In the genomic region with DNA sequence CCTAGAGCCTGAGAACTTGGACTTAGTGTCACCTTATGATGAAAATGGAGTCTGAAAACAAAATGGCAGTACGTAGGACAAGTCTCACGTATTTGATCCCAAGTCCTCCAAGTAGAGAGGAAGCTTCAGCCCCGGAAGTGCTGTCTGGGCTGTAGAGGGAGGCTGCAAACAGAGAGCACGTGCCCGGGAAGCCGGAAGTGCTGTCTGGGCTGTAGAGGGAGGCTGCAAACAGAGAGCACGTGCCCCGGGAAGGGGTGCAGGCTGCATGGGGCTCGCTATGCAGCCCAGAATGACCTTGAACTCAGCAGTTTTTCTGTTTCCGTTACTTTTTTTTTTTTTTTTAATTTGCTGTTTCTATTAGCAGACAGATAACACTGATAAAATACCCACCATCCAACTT, we compare ENCODE assay signal across 20 mouse cellular contexts. TPM values are rescaled to one million over a fixed set of nuclear protein-coding genes. Genes with fewer than 3 reads are reported as not detected.
DNase-seq lines count a peak whose midpoint lies in the region; ATAC-seq and TF ChIP-seq lines count a peak whose summit lies in the region.
"Had no signal": no experiment of that assay in that cellular context is flagged by ENCODE, and none has a peak within 500 bp of the region (broad histone marks: within the 10 kb centered on the region; RNA-seq: fewer than 3 reads in every experiment).

No protein-coding gene starts in this region.

- no peak for TF ChIP-seq POLR2A in thymus, adult 2 months (IDR thresholded peaks at IDR 0.05; ENCODE audit: control insufficient read depth, extremely low read depth, insufficient read depth, low read length, poor library complexity)

- ATAC-seq in liver, embryonic 12.5 days, result no peak
- ATAC-seq in hindbrain, embryonic 16.5 days, result no peak
- ATAC-seq: forebrain, embryonic 14.5 days; midbrain, embryonic 15.5 days had no signal

- 0 out of 2 replicates have a peak, but pooled peaks cover 3% of the 10 kb centered on the region for H3K4me1 ChIP-seq in liver, embryonic 12.5 days
- no peaks in the 10 kb centered on the region; the same call in 1 of the 2 replicates for H3K4me1 ChIP-seq in thymus, adult 2 months (replicated peaks; ENCODE audit: control insufficient read depth, insufficient read depth, low read length)
- no peaks in the 10 kb centered on the region for H3K4me1 ChIP-seq in hindbrain, embryonic 16.5 days (ENCODE audit: control insufficient read depth, insufficient read depth, low read depth, low read length)
- H3K4me1 ChIP-seq: embryonic facial prominence, embryonic 12.5 days; hindbrain, embryonic 13.5 days; midbrain, embryonic 15.5 days had no signal

- DNase-seq in liver (peak; percentile 39), R1 (ENCODE audit: low read depth, low spot score) (peak; percentile 86)
- DNase-seq in induced T-regulatory cell, adult 2 months (ENCODE audit: low read depth), result peak; percentile 28
- peak; percentile 28 for DNase-seq in thymus, adult 2 months
- DNase-seq in embryo, embryonic 10 days (ENCODE audit: low spot score), result no peak
- DNase-seq in layer of hippocampus, postnatal 14 days (ENCODE audit: low spot score in 2 of 2), result no peak
- DNase-seq: adrenal gland, adult 8-10 months; cerebellum, adult 18-20 months; right cerebral cortex, postnatal 14 days had no signal

- H3K36me3 ChIP-seq in liver, embryonic 12.5 days, result no peaks in the 10 kb centered on the region
- no peaks in the 10 kb centered on the region for H3K36me3 ChIP-seq in thymus, adult 2 months (ENCODE audit: control insufficient read depth, insufficient read depth, low read length)
- H3K36me3 ChIP-seq in hindbrain, embryonic 16.5 days (ENCODE audit: control insufficient read depth, insufficient read depth, low read length), result no peaks in the 10 kb centered on the region
- H3K36me3 ChIP-seq: embryonic facial prominence, embryonic 12.5 days; hindbrain, embryonic 13.5 days; midbrain, embryonic 15.5 days had no signal

- H3K9ac ChIP-seq in liver, embryonic 12.5 days, result no peak overlapping the region
- no peak overlapping the region for H3K9ac ChIP-seq in hindbrain, embryonic 16.5 days (ENCODE audit: low read depth, low read length)
- H3K9ac ChIP-seq: embryonic facial prominence, embryonic 12.5 days; hindbrain, embryonic 13.5 days; midbrain, embryonic 15.5 days had no signal

- TF ChIP-seq CTCF in thymus, adult 2 months (IDR thresholded peaks at IDR 0.05; ENCODE audit: borderline replicate concordance, control insufficient read depth, extremely low read depth, insufficient read depth, low read length, poor library complexity), result no peak

- H3K27ac ChIP-seq in liver, embryonic 12.5 days, result no peak overlapping the region
- no peak overlapping the region for H3K27ac ChIP-seq in thymus, adult 2 months (ENCODE audit: control insufficient read depth, insufficient read depth, low read length)
- no peak overlapping the region for H3K27ac ChIP-seq in hindbrain, embryonic 16.5 days (ENCODE audit: low read depth, low read length)
- H3K27ac ChIP-seq: embryonic facial prominence, embryonic 12.5 days; hindbrain, embryonic 13.5 days; midbrain, embryonic 15.5 days had no signal

- WGBS in liver, embryonic 12.5 days (ENCODE audit: insufficient replicate concordance), result 41% methylated on average over 10 of the region's 10 CpGs
- WGBS in thymus, adult 2 months, result 48% methylated on average over 10 of the region's 10 CpGs
- WGBS in hindbrain, embryonic 16.5 days, result 63% methylated on average over 10 of the region's 10 CpGs

- H3K4me2 ChIP-seq in liver, embryonic 12.5 days, result no peak overlapping the region
- H3K4me2 ChIP-seq in hindbrain, embryonic 16.5 days (ENCODE audit: low read length), result no peak overlapping the region
- H3K4me2 ChIP-seq: embryonic facial prominence, embryonic 12.5 days; hindbrain, embryonic 13.5 days; midbrain, embryonic 15.5 days had no signal

- no peaks in the 10 kb centered on the region for H3K9me3 ChIP-seq in liver, embryonic 12.5 days (replicated peaks)
- H3K9me3 ChIP-seq in hindbrain, embryonic 16.5 days (ENCODE audit: control insufficient read depth, low read length), result no peaks in the 10 kb centered on the region
- H3K9me3 ChIP-seq: embryonic facial prominence, embryonic 12.5 days; hindbrain, embryonic 13.5 days; midbrain, embryonic 15.5 days had no signal

- peaks cover 3% of the 10 kb centered on the region; the same call in 1 of the 2 replicates for H3K27me3 ChIP-seq in liver, embryonic 12.5 days (replicated peaks)
- H3K27me3 ChIP-seq in thymus, adult 2 months (ENCODE audit: control insufficient read depth, insufficient read depth, low read length), result no peaks in the 10 kb centered on the region
- no peaks in the 10 kb centered on the region for H3K27me3 ChIP-seq in hindbrain, embryonic 16.5 days (replicated peaks; ENCODE audit: control insufficient read depth, insufficient read depth, low read length)
- H3K27me3 ChIP-seq: embryonic facial prominence, embryonic 12.5 days; hindbrain, embryonic 13.5 days; midbrain, embryonic 15.5 days had no signal

- no peak overlapping the region for H3K4me3 ChIP-seq in liver, embryonic 12.5 days
- no peak overlapping the region for H3K4me3 ChIP-seq in thymus, adult 2 months (ENCODE audit: control insufficient read depth, insufficient read depth, low read length)
- no peak overlapping the region for H3K4me3 ChIP-seq in hindbrain, embryonic 16.5 days (ENCODE audit: low read length)
- H3K4me3 ChIP-seq: embryonic facial prominence, embryonic 12.5 days; hindbrain, embryonic 13.5 days; midbrain, embryonic 15.5 days had no signal

RNA-seq across cellular contexts. Expression of a gene that starts 8.3 kb away (rescaled TPM):
- polyA plus RNA-seq in liver, embryonic 12.5 days (2016; fragmentation: Nextera tagmentation; extraction: Ambion mirVana), result 8.6 and 9.1 TPM in 2 replicates
- polyA plus RNA-seq in thymus, adult 2 months (2012; rRNA removed), result 15.9 and 21.1 TPM in 2 replicates
- polyA plus RNA-seq in hindbrain, embryonic 16.5 days (2015; fragmentation: Nextera tagmentation; extraction: Ambion mirVana), result 11.4 and 15.5 TPM in 2 replicates
- 10 to 100 TPM in 1 of 2 experiments, 1 to 10 TPM in 1; 9.4 to 13.3 TPM for total RNA-seq in layer of hippocampus, postnatal 14 days (2021)

RNA-seq across cellular contexts. Expression of a gene that starts 23.1 kb away (rescaled TPM):
- 0.41 and 0.43 TPM in 2 replicates for polyA plus RNA-seq in liver, embryonic 12.5 days (2016; fragmentation: Nextera tagmentation; extraction: Ambion mirVana)
- polyA plus RNA-seq in thymus, adult 2 months (2012; rRNA removed), result 0.41 and 0.70 TPM in 2 replicates
- polyA plus RNA-seq in hindbrain, embryonic 16.5 days (2015; fragmentation: Nextera tagmentation; extraction: Ambion mirVana), result 0.07 and 0.10 TPM in 2 replicates
- 1 to 10 TPM; 1.0 to 1.9 TPM for total RNA-seq in layer of hippocampus, postnatal 14 days (2021)
- polyA plus RNA-seq: midbrain, embryonic 15.5 days had no signal

RNA-seq across cellular contexts. Expression of a gene that starts 46.0 kb away (rescaled TPM):
- 1.3 and 1.7 TPM in 2 replicates for polyA plus RNA-seq in liver, embryonic 12.5 days (2016; fragmentation: Nextera tagmentation; extraction: Ambion mirVana)
- polyA plus RNA-seq in thymus, adult 2 months (2012; rRNA removed), result 0.34 and 0.50 TPM in 2 replicates
- 11.3 and 11.7 TPM in 2 replicates for polyA plus RNA-seq in hindbrain, embryonic 16.5 days (2015; fragmentation: Nextera tagmentation; extraction: Ambion mirVana)
- total RNA-seq in layer of hippocampus, postnatal 14 days (2021), result 1 to 10 TPM; 3.9 to 4.7 TPM

RNA-seq across cellular contexts. Expression of a gene that starts 57.8 kb away (rescaled TPM):
- polyA plus RNA-seq in liver, embryonic 12.5 days (2016; fragmentation: Nextera tagmentation; extraction: Ambion mirVana), result not detected in 2 replicates
- polyA plus RNA-seq in thymus, adult 2 months (2012; rRNA removed), result 0.06 and 0.18 TPM in 2 replicates
- polyA plus RNA-seq in hindbrain, embryonic 16.5 days (2015; fragmentation: Nextera tagmentation; extraction: Ambion mirVana), result not detected in 2 replicates
- not detected for total RNA-seq in layer of hippocampus, postnatal 14 days (2021)
- total RNA-seq: adrenal gland, adult 8-10 months; gastrocnemius, postnatal 4 days; layer of hippocampus, adult 8-10 months; neutrophil, adult 5-6 weeks had no signal
- polyA plus RNA-seq: forebrain, embryonic 14.5 days; hindbrain, embryonic 13.5 days; limb, embryonic 14.5 days; midbrain, embryonic 15.5 days; stomach, embryonic 14.5 days had no signal

Comparison
In these comparisons a context has a peak if more than half of its experiments do, and no peak if none do; other contexts are left out.
1. DNase-seq: peak in liver (single experiment), R1 (single experiment), induced T-regulatory cell, adult 2 months (single experiment) and thymus, adult 2 months (single experiment); none in embryo, embryonic 10 days (single experiment) and layer of hippocampus, postnatal 14 days (0 of 2).